Mouse (Mus musculus): ENCODE data around the gene Lax1.

Gene Lax1

DNA sequence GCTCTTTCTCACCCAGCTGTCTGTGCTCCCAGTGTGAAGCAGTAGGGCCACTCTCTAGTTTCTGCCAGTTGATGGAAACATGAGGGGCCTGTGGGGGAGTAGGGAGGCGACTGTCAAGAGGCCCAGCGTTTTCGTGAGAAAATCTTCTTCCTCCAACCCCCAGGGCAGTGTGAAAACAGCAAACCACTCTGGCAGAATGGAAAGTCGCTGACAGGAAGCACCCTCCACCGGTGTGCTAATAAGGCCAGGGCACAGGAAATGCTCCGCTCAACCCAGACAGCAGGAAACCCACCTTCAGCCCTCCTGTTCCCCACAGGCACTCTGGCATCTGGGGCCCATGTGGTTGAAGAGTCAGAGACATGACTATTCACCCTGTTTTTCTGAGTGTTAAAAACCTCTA lies at the start of gene Lax1:
Gene Lax1 (minus strand): TSS at position 212 of the 400 bp plus-strand sequence.
- in situ Hi-C loops (cut with MboI, MseI) = no loop called here

- in situ Hi-C loops (cut with MboI, MseI) = loop anchor here (5.0 to 10.0 kb wide), 3 partner anchors 156 to 308 kb away; no protein-coding TSS in a partner anchor
These were observed 46.8 kb upstream of the Lax1 start for GRCm38 (mm10) chr1:133736664-133737063.

GRCm38 (mm10) chr1:133735995-133736652 lies 46.2 kb upstream of the Lax1 start:
- in situ Hi-C loops (cut with MboI, MseI) = loop anchor here (5.0 to 10.0 kb wide), 3 partner anchors 156 to 309 kb away; no protein-coding TSS in a partner anchor

- in situ Hi-C loops (cut with MboI, MseI) = loop anchor here in 1 of 2 experiments (10.0 kb wide), 1 partner anchor 312 kb away; no protein-coding TSS in a partner anchor
These were observed 42.9 kb upstream of the Lax1 start for GRCm38 (mm10) chr1:133732814-133733213.

- in situ Hi-C loops (cut with MboI, MseI) = no loop called here
These were observed 38.4 kb upstream of the Lax1 start for GRCm38 (mm10) chr1:133728339-133728738.

DNA sequence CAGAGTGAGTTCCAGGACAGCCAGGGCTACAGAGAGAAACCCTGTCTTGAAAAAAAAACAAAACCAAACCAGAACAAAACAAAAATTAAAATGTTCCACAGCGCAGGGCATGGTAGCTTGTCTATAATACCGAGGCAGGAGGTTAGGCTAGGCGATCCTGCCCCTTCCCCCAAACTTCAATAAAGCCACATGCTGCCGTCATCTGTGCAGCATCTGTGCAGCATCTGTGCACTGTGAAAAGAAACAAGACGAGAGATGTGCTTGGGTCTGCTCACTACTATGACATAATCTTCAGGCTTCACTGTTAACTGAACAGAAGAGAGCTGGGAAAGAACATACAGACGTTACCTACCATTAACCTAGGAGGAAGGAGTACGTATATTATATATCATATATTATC lies 30.4 kb upstream of the Lax1 start:
- in situ Hi-C loops (cut with MboI, MseI) = no loop called here

DNA sequence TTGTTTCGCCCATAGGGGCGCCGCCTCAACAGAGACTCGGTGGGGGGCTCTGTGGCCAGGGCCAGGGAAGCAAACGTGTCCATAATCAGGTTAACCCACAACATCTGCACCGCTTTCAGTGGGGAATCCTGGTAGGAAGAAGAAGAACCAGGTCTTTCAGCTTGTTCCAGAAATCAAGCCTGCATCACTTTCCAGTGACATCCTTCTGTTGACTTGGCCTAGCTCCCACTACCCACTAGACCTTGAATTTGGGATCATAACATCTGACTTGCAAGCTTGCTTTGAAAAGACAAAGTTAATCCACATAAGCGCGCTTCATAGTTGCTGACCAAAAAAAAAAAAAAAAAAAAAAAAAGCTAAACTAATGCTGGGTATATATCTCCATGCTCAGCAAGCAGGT lies 28.9 kb upstream of the Lax1 start:
- in situ Hi-C loops (cut with MboI, MseI) = no loop called here

DNA sequence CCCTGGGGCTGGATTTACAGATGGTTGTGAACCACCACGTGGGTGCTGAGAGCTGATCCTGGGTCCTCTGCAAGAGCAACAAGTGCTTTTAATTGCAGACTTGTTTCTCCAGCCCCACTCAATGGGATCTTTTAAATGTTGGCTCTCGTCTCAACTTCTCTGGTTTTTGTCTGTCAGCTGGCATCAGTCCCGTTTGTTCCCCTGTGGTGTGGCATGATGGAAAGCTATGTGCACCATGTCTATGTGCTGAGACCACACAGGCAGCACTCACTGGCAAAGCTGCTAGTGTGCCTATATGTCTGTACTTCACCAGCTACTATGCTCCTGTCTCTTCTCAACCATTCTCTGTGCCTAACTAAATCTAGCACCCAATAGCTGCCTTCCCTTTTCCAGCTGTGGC lies 28.4 kb upstream of the Lax1 start:
- in situ Hi-C loops (cut with MboI, MseI) = no loop called here

- in situ Hi-C loops (cut with MboI, MseI) = no loop called here
These were observed 26.6 kb upstream of the Lax1 start for GRCm38 (mm10) chr1:133716464-133716863.

DNA sequence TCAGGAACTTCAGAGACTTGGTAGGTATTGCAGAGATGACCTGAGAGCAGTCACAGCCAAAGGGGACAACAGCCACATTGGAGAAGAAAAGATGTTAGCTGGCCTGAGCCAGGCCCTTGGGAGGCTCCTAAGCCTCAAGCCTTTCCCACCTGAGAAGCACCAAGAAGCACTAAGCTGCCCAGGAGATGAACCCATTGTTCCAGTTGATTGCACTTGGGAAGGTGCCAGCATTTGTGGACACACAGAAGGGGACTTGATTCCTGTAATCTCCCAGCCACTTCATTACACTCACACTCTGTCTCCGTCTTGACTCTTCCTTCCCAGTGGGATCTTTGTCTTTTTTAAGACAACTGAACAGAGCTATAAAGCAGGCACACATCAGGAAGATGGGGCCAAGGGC lies 25.3 kb upstream of the Lax1 start:
- in situ Hi-C loops (cut with MboI, MseI) = no loop called here

GRCm38 (mm10) chr1:133713009-133713370 lies 23.1 kb upstream of the Lax1 start:
- in situ Hi-C loops (cut with MboI, MseI) = no loop called here

DNA sequence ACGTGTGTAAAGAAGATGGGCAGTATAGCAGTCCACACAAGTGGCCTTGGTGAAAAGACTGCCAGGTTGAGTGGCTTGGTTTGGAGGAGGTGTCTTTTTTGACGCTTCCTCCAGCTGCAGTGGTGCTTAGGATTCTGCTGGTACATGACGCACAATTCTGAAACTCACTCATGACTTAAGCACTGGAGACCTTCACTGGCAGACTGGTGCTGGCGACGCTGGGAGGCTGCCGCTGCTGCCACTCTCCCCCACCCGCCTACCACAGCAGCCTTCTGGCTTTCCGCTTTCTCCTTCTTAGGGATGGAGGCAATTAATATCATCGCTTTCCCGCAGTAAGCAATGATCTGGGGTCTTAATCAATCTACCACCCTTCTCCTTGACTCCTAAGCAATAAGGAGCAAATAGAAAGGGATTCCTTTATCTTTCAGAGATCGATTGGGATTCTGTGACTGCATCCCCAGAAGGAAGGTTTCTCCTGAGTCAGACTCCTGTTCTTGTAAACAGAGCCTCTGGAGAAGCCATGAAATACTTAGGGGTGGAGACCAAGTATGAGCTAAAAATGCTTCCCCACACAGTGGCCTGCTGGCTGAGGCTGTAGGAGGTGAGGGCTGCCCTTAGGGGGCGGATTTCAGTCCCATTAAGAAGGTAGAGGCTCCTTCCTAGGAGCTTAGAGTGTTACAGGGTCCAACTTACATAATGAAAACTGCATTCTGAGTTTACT lies 22.5 kb upstream of the Lax1 start:
- in situ Hi-C loops (cut with MboI, MseI) = no loop called here

DNA sequence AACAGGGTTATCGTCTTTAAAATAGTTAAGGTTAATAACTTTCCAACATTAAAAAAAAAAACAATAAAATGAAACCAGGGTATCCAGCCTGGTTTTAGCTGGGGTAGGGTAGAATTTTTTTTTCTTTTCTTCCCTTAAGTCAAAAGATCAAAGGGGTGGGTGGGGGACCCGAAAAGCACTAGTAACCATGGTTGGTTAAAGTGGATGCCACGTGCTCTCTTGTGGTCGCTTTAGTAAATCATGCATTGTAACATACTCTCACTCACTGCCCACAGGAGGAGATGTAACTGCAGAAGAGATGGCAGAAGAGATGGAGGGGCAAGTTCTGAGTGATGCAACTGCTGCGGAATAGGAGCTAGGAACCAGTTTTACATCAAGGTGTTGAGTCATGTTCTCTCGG lies 21.5 kb upstream of the Lax1 start:
- in situ Hi-C loops (cut with MboI, MseI) = no loop called here

DNA sequence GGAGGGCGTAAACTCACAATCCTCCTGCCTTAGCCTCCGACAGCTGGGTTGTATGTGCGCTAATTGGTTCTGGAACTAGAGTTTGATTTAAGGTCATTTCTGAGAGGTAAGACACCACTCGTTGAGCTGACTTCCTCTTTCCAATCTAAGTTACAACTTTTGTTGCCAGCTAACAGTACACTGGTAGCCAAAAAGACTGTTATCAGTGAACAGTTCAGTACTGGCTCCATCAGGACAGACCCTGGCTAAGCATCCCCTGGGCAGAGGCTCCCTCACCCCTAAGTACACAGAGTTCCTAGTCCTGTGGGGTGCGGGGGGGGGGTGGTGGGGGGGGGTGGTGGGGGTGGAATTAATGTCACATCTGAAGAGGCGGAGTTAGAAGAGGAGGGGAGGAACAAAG lies 21.0 kb upstream of the Lax1 start:
- in situ Hi-C loops (cut with MboI, MseI) = no loop called here

- in situ Hi-C loops (cut with MboI, MseI) = loop anchor here in 1 of 2 experiments (10.0 kb wide), 1 partner anchor 336 kb away; no protein-coding TSS in a partner anchor
These were observed 19.4 kb upstream of the Lax1 start for GRCm38 (mm10) chr1:133709292-133709691.

DNA sequence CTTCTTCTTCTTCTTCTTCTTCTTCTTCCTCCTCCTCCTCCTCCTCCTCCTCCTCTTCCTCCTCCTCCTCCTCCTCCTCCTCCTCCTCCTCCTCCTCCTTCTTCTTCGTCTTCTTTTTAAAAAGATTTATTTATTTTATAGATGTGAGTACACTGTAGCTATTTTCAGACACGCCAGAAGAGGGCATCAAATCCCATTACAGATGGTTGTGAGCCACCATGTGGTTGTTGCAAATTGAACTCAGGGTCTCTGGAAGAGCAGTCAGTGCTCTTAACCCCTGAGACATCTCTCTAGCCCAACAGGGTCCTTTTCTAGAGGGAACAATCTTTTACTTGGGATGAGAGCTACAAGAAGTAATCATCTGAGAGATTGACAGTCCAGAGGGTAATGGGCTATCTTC lies 11.9 kb upstream of the Lax1 start:
- in situ Hi-C loops (cut with MboI, MseI) = loop anchor here in 1 of 2 experiments (10.0 kb wide), 1 partner anchor 343 kb away; no protein-coding TSS in a partner anchor

- in situ Hi-C loops (cut with MboI, MseI) = no loop called here
These were observed 8.2 kb upstream of the Lax1 start for GRCm38 (mm10) chr1:133697935-133698620.

DNA sequence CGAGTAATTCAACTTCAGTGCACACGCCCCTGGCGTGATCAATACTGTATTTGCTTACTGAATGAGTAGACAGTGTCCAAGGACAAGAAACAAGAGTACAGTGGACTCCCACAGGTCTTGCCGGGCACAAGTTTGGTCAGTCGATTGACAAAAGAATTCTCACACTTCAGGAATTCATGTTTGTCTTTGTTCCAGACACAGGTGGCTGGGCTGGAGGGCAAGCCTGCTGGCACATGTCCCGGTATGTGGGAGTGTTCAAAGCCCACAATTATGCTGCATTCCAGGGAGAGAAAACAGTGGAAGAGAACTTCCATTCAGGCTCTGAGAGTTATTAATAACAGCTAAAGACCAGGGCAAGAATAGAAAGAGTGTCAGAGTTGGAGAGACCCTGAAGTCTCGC lies 6.0 kb upstream of the Lax1 start:
- in situ Hi-C loops (cut with MboI, MseI) = no loop called here

GRCm38 (mm10) chr1:133694876-133695275 lies 5.0 kb upstream of the Lax1 start:
- in situ Hi-C loops (cut with MboI, MseI) = no loop called here

DNA sequence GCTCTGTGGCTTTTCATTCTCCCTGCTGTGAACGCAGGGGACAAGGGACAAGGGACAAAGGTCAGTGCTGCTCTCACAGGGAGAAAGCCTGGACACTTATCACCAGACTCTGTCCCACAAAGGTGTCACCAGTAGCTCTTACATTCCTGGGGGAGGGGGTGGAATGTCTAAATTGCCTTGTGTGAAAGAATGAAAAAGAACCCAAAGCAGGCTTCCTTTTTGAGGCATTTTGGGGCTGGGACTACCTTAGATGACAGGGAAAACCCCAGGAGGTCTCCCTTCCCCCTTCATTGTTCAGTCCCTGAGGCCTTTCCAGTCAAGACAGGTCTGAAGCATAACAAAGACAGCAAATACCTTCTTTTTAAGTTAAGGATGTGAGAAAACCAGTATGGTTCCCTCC lies 4.4 kb upstream of the Lax1 start:
- in situ Hi-C loops (cut with MboI, MseI) = no loop called here

- in situ Hi-C loops (cut with MboI, MseI) = no loop called here
These were observed 3.7 kb upstream of the Lax1 start for GRCm38 (mm10) chr1:133693536-133694114.

DNA sequence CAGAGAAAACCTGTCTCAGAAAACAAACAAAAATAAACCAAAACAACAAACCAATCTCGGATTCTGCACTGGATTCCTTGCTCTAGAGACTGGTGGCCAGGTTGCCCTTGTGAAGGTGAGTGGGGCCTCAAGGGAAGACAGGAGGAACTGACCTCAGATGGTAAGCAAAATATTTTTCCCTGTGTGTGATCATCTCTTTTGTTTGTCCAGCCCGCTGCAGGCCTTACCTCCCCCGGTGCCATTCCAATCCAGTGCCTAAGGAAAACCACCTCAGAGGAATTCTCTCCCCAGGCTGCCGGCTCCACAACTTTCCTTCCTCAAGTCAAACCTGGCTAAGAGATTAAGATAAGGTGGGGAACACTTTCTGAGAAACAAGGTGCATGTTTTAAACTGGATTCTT lies 2.3 kb upstream of the Lax1 start:
- in situ Hi-C loops (cut with MboI, MseI) = no loop called here

Measured in T-helper 17 cell (primary cell).